Mouse (Mus musculus): ENCODE data around the gene Zbtb9.

DNA sequence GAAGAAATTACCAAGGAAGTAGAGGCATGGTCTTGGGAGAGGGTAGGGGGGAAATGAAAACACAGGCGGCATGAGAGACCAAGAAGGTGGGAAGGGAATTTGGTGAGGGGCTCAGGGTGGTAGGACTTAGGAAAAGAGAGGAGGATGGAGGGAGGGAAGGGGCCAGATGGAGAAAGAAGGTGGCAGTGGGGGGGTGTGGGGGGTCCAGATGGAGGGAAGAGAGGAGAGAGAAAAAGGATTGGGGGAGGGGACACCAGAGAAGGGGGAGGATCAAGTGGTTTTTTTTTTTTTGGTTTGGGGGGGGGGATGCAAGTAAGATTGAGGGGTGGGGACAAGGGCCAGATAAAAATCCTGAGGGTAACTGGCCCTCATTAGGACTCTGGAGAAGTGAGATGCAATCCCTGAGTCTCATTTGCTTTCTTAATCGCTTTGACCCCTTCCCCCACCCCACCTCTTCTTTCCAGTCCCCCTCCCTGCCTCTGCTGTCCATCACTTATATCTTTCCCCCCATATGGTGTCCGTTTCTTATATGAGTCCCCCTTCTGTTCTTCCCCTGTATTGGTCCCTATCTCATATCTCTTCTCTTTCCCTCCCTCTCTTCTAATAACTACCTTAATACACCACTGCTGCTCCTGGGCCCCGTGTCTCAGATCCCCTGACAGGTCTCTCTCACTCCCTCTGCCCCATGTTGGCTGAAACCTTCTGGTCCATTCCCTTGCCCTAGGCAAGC is 31.0 kb upstream of the Zbtb9 start:
- TF ChIP-seq MAFK (IDR thresholded peaks at IDR 0.05; ENCODE audit: insufficient read depth, low read depth, low read length) (no peak), ZC3H11A (IDR thresholded peaks at IDR 0.05; ENCODE audit: borderline replicate concordance, low read depth, low read length) (no peak), HCFC1 (IDR thresholded peaks at IDR 0.05; ENCODE audit: borderline replicate concordance, insufficient read depth, low read length) (no peak), ZNF384 (IDR thresholded peaks at IDR 0.05; ENCODE audit: low read depth, low read length) (no peak)

Data from ES-E14 (cell line).